ENCODE assay signal across 22 mouse cellular contexts in genomic region chr9:90165590-90165989, GRCm38 (mm10). TPM values are rescaled to one million over a fixed set of nuclear protein-coding genes. Genes with fewer than 3 reads are reported as not detected.
"Had no signal": no experiment of that assay in that cellular context is flagged by ENCODE, and none has a peak within 500 bp of the region (broad histone marks: within the 10 kb centered on the region; RNA-seq: fewer than 3 reads in every experiment).

No protein-coding gene starts in this region.

- H3K9me3 ChIP-seq: heart, embryonic 12.5 days; hindbrain, embryonic 13.5 days; hindbrain, embryonic 15.5 days; kidney, embryonic 15.5 days; limb, embryonic 10.5 days; limb, embryonic 12.5 days; liver, embryonic 12.5 days had no signal

- DNase-seq: forebrain, postnatal 0 days; gastrocnemius, postnatal 14 days; gastrocnemius, postnatal 36 days; heart, postnatal 36 days; kidney, adult 11 months; kidney, adult 2 months; kidney, adult 9 months; kidney, postnatal 14 days; kidney, postnatal 36 days; layer of hippocampus, adult 9-11 months; layer of hippocampus, postnatal 36 days had no signal

- H3K27ac ChIP-seq: hindbrain, embryonic 13.5 days; hindbrain, embryonic 15.5 days; hindbrain, postnatal 0 days; kidney, embryonic 15.5 days; kidney, postnatal 0 days; limb, embryonic 10.5 days; limb, embryonic 12.5 days; liver, embryonic 12.5 days had no signal

- H3K36me3 ChIP-seq: heart, embryonic 12.5 days; hindbrain, embryonic 13.5 days; hindbrain, embryonic 15.5 days; kidney, embryonic 15.5 days; limb, embryonic 10.5 days; liver, embryonic 12.5 days had no signal

- H3K4me3 ChIP-seq: heart, embryonic 12.5 days; hindbrain, embryonic 13.5 days; hindbrain, embryonic 15.5 days; kidney, embryonic 15.5 days; limb, embryonic 10.5 days; limb, embryonic 12.5 days; liver, embryonic 12.5 days had no signal

- H3K4me2 ChIP-seq: heart, embryonic 12.5 days; kidney, embryonic 15.5 days; limb, embryonic 12.5 days; liver, embryonic 12.5 days had no signal

- ATAC-seq: forebrain, postnatal 0 days; hindbrain, postnatal 0 days; intestine, embryonic 16.5 days; liver, embryonic 12.5 days had no signal

- H3K27me3 ChIP-seq: hindbrain, embryonic 13.5 days; hindbrain, embryonic 15.5 days; limb, embryonic 12.5 days had no signal

- H3K9ac ChIP-seq: forebrain, postnatal 0 days; heart, embryonic 12.5 days; hindbrain, embryonic 13.5 days; hindbrain, embryonic 15.5 days; kidney, embryonic 15.5 days; limb, embryonic 12.5 days; liver, embryonic 12.5 days had no signal

RNA-seq across cellular contexts. Expression of gene Adamts7, which starts 2.7 kb away (rescaled TPM):
- total RNA-seq: hematopoietic stem cell, adult 5-6 weeks had no signal
